Mouse (Mus musculus): ENCODE measurements around the gene Cd59b.

Gene Cd59b

DNA sequence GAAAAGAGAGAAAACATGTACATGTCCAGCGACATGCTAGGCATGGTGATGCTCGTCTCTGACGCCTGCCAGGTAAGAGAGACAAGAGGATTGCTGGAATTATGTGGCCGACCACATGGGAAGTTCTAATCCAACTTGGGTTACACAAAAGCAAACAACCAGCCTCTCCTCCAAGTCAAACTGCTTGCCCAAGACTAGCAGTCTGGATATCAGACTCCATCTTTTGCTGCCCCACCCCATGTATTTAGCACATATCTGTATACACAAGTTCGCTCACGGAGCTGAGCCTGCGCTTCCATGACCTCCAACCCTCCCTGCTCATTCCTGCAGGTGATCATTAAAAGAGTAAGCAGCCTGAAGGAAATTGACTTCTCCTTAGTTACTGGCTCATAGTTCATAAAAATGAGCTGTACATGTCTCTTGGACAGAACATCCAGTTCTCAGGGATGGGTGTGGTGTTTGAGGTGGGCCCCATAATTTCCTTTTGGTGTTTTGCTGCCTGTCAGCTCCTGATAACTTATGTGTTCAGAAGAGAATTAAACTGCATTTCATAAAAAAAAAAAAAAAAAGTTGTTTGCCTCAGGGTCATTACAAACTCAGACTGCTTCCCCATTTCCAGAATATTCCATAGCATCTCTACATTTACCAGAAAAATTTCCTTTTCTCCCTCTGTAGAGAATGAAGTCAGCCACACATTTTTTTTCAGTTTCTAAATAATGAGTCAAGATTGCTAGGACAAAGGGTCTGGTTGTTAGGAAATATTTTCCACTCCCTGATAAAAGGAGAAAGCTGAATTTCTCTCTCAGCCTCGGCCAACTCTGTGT is 52.2 kb downstream of the Cd59b start:
- no peak for DNase-seq

DNA sequence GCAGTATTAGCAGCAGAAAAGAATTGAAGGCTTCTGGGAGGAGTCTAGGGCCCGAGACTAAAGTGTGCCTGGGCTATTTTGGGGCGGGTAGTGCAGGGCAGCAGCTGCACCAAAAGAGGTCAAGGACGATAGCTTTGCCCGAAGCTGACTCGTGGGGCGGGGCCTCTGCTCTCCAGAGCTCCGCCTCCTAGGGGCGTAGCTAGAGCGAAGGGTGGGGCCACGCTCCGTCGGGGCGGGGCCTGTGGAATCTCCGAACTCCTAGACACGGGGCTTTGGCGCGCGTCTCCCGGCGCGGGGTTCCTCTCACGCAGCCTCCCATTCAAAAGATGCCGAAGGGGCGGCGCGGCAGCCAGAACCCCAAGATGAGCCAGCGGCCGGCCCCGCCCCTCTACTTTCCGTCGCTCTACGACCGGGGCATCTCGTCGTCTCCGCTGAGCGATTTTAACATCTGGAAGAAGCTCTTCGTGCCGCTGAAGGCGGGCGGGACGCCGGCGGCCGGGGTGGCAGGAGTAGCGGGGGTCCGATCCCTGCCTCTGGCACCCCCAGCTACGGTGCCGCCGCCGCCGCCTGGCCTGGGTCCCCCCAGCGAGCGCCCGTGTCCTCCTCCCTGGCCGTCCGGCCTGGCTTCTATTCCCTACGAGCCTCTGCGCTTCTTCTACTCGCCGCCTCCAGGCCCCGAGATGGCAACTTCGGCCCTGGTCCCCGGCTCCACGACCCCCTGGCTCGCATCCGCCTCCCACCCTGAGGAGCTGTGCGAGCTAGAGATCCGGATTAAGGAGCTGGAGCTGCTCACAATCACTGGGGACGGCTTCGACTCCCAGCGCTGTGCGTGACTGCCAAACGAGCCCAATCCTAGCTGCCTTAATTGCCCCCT is 53.1 kb downstream of the Cd59b start, which contains the start of gene A930018P22Rik:
Gene A930018P22Rik (plus strand): TSS at position 265 of the 874 bp plus-strand sequence.
- DNase-seq, result peak; percentile 93 to 95

DNA sequence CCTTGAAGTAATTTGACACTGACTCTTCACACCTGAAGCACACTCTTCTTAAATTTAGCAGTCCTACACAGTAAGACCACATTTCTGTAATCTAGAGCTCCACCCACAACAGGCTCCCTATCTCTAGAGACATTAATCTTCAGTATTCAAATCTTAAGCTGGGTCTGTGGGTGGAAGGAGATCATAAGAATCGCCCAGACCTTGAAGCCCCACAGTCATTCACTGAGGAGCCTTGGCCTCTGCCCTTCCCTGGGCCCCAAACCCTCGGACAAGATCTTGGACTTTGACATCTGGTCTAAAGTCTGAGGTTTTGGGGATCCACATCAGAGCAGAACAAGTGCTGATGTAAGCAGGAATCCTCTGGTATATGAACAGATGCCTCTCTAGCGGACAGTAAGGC is 53.9 kb downstream of the Cd59b start:
- no peak for DNase-seq

DNA sequence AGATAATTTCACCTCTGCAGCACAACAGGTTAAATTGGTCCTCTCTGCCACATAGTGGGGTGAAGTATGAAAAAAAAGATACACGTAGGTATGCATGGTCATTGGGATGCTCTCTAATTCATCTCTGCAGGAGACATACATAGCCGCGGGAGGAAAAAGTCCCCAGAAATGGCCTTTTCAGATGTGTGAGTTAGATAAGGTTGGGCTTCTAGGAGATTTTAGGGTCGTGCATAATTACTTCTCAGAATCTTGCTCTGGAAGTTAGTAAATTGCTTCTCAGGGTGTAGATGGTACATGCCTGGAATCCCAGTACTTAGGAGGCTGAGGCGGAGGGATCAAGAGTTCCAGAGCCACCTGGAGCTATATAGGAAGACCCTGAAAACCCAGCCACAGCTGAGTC is 54.4 kb downstream of the Cd59b start:
- DNase-seq, result no peak

DNA sequence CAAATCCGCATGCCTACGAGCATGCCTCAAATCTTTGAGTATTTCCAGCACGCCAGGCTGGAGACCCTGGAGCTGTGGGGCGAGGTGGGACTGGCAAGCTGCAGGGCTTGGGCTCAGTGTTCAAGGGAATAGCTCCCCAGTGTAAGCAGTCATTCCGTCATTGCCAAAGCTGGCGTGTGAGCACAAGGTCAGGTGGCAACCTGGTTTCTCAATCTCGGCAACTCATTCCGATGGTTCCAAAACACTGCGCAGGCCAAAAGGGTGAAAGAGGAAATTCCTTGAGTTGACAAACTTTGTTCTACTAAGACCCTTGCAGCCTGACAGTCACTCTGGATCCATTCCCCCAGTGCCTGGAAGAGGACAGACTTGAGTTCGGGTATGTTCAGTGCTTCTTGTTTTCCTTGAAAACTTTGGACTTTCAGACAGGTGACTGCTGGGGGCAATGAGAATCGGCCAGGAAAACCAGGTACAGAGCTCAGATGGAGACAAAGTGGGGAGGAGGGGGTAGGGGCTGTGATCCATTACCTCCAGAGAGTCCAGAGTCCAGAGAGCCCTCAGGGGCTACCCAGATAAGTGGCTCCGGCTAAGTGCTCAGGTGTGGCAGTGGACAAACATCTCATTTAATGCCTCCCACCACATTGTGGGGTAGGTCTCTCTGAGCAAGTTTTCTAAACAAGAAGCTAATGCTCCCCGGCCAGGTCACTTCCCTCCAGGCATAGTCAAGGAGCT is 59.3 kb downstream of the Cd59b start:
- DNase-seq, result no peak

DNA sequence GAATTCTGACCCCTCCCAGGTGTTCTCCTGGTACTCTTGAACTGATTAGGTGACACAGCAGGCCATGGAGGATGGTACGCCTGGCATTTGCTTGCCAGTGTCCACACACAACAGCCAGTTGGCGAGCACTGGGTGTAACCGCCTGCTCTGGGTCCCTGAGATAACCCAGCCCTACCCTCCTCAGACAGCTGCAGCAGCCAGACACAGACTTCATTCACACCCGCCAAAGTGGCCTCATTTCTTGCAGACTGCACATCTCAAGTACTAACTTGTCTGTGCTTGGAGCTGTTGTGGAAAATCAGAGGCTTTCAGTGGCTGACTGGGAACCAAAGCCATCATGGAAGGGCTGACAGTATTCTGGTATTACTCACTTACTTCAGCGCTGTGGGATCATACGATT is 60.5 kb downstream of the Cd59b start:
- DNase-seq, result no peak

DNA sequence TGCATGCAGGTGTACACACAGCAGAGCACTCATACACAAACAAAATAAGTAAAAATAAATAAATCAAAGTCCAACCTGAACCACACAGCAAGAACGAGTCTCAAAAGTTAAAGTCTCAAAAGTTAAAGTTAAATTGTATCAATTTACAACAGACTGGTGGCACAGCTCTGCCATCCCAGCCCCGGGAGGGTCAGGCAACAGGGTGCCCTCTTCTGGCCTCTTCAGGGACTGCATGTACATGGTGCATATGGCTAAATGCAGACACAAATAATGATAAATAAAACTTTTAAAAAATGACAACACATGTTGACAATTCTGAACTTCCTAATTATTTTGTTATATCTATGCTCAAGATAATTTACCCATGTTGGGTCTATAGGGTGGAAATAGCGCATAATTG is 61.3 kb downstream of the Cd59b start:
- peak; percentile 65 to 67 for DNase-seq

DNA sequence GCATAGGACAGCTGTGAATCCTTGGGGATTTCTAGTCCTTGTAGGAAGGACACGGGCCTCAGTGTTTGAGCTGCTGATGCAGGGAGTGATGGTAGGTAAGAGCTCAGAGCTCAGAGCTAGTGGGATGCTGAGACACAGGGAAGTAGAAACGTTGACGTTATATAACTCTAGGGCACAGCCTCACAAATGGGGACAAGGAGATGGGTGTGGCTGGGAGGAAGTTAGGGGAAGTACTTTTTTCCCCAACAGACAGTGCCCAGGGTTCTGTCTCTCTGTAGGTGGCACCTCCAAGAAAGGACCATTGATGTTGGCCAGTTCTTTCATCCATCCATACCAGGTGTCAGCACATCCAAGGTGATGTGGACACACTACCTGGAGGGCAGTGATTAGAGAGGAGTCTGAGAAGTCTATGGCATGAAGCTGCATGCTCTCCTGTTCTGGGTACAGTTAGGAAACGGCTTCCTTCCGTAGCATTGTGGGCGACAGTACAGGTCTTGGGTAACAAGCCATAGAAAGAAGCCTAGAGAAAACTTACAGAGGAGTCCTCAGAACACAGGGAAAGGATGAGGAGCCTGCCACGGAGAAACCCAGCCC is 62.7 kb downstream of the Cd59b start:
- peak in 1 of 2 experiments; percentile 1 for DNase-seq

DNA sequence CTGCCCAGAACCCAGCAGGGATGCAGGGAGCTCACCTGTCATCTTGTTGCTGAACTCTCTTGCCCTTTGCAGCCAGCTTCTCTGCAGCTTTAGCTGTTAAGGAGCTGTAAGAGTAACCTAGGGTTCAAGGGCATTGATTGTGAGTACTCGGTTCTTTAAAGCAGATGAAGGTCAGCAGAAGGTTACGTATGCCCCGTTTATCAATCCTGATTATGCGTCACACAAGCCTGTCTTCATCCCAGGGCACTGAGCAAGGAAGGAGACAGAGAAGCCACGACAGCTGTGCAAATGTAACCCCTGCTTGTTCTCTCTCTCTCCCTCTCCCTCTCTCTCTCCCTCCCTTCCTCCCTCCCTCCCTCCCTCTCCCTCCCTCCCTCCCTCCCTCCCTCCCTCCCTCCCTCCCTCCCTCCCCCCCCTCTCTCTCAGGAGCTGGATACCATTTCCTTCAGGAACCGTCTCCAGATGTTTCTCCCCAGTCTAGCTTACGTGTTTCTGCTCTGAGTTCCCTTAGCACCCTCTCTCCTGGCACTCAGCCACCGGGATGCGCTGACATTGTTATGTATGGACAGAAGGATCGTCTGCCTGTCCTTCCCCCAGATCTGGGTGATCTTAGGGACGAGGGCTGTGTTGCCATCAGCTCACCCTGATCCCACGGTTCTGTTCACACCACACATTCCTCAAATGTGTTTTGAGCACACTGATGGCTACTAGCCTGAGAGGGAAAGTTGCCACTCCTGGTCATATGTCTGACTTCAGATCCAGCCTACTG is 63.6 kb downstream of the Cd59b start:
- DNase-seq, result peak in 1 of 2 experiments; percentile 42

DNA sequence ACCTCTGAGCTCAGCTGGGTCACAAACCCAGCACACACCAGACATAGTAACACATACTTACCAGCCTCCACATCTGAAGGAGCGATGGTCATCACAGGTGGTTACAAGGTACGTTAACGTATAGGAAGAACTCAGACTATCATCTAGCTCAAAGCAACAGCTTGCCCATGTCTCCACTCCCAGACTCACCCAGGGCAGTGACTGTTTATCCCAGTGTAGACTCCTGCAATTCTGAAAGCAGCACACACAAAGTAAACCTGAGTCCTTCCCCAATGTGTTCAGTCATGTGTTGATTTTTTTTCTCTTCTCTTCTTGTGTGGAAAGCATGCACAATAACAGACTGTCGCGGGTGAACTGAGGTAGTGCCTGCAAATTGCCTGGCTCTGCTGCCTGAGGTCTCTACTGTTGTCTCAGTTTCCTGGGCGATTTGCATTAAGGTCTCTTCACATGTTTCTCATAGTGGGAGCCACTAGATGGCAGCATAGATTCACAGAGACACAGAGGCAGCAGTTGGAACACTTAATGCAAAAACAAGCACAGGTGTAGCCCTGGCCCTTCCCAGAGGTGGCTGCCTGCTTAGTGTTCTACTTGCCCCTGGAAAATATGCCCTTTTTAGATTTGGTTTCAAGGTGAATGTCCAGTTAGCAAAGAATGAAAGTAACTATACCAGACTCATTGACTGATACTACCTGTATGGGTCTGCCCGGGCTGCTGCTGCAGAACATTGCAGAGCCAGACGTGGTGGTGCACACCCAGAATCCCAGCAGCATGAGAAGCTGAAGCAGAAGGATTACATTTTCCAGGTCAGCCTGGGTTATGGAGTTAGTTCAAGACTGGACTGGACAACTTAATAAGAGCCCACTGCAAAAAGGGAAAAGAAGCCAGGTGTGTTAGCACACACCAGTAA is 64.8 kb downstream of the Cd59b start:
- DNase-seq, result peak; percentile 82 to 87

DNA sequence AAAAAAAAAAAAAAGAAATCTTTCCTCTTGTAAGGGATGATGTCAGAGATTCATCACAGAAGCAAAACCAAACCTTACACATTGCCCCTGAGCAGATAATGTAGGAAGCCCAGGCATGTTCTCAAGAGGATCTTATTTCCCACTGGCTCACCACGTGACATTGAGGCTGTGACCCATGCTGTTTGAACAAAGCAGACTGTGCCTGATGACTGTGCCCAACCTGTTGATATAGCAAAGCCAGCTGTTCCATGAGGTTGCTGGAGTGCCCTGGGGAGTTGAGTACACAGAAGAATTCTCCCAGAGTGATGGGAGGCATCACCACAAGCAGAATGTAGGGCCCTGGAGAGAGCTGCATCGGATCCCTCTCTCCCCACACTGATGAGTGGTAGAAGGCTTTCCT is 66.3 kb downstream of the Cd59b start:
- peak in 1 of 2 experiments; percentile 3 for DNase-seq

Data from cerebellum, postnatal 10 days (tissue).